Mouse (Mus musculus): ENCODE data around the gene Ptk6. TPM values are rescaled to one million over a fixed set of nuclear protein-coding genes. Genes with fewer than 3 reads are reported as not detected.

The Ptk6 gene
- total and polyA plus RNA-seq, 3 experiments: 0.05 to 0.17 (median 0.09) TPM

DNA sequence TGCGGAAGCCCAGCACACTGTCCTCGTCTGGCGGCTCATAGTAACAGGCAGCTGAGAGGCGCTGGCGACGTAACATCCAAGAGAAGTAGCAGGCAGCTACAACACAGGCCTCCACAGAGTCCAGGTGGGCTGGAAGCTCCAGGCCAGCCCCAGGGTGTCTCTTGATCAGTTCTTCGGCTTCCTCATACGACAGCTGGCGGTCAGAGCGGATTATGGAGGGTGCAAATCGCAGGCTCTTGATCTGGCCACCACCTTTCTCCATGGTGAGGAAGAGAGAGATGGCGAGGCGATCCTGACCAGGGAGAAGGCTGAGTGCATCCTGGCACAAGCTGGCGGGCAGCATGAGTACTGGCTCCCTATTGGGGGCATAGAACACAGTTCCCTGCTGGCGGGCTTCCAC lies 30.9 kb upstream of the Ptk6 start:
- Histone ChIP-seq H3K4me3 (replicated peaks in 1 of 3; ENCODE audit: low read depth in 2 of 3, low read length in 2 of 3, poor library complexity in 1 of 3) (no peak overlapping the region), H3K36me3 (replicated peaks in 1 of 2; ENCODE audit: control insufficient read depth in 1 of 2, insufficient read depth in 1 of 2, low read length in 1 of 2) (peaks cover 95 to 100% of the 10 kb centered on the region in 2 experiments)

DNA sequence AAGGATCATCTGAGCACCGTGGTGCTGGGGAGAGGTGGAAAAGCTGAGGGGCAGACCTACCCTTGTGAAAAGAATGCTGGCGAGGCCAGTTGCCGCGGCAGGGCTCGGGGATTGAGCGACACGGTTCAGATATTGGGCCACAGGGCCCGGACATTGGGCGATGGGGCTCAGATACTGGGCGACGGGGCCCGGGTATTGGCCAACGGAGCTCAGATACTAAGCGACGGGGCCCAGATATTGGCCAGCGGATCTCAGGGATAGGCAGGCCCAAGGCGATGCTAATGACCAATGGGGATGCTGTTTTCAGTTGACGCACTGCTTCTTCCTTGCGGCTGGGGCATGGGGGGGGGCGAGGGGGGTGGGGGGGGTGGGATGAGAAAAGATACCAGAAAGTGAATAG lies 28.6 kb upstream of the Ptk6 start:
- peaks cover 96 to 100% of the 10 kb centered on the region in 2 experiments for H3K36me3 ChIP-seq (replicated peaks in 1 of 2; ENCODE audit: control insufficient read depth in 1 of 2, insufficient read depth in 1 of 2, low read length in 1 of 2)
- no peak overlapping the region for H3K27ac ChIP-seq (ENCODE audit: insufficient read depth, low read depth)
- no peaks in the 10 kb centered on the region for H3K79me2 ChIP-seq (replicated peaks; ENCODE audit: control insufficient read depth, extremely low read depth, insufficient read depth, poor library complexity, severe bottlenecking)
- dilution Hi-C loops (cut with MboI; ENCODE audit: extremely low pct_ligation_motif_present, extremely low pct_unique_long_range_greater_than_20kb, low sequenced_read_pairs): no loop called here
- no peaks in the 10 kb centered on the region for H3K4me1 ChIP-seq (ENCODE audit: control insufficient read depth in 1 of 2, insufficient read depth in 2 of 2)
- no peak for TF ChIP-seq SMC3 (IDR thresholded peaks at IDR 0.05; ENCODE audit: low read depth, low read length)
- no peaks in the 10 kb centered on the region for H3K27me3 ChIP-seq (replicated peaks)
- DNase-seq (ENCODE audit: extremely low read depth): no peak
- in situ Hi-C loops (cut with MboI; ENCODE audit: low pct_ligation_motif_present, low pct_unique_long_range_greater_than_20kb, low sequenced_read_pairs): loop anchor here (5.0 kb wide), 1 partner anchor 34 kb away; no protein-coding TSS in a partner anchor
- H3K9ac ChIP-seq (ENCODE audit: insufficient read depth, low read depth): no peak overlapping the region
- no peaks in the 10 kb centered on the region for H3K9me3 ChIP-seq (replicated peaks; ENCODE audit: low read length)
- H3K4me3 ChIP-seq (replicated peaks in 1 of 3; ENCODE audit: low read depth in 2 of 3, low read length in 2 of 3, poor library complexity in 1 of 3): no peak overlapping the region
- H3K4me2 ChIP-seq (ENCODE audit: insufficient read depth, low read depth, poor library complexity, severe bottlenecking): no peak overlapping the region

More for the DNA sequence above, 30.9 kb upstream of the Ptk6 start:
- Histone ChIP-seq H3K27ac (ENCODE audit: insufficient read depth, low read depth) (no peak overlapping the region), H3K4me2 (ENCODE audit: insufficient read depth, low read depth, poor library complexity, severe bottlenecking) (no peak overlapping the region), H3K9ac (ENCODE audit: insufficient read depth, low read depth) (no peak overlapping the region), H3K4me1 (ENCODE audit: control insufficient read depth in 1 of 2, insufficient read depth in 2 of 2) (peaks cover 7 to 14% of the 10 kb centered on the region in 2 experiments; a peak in 3 of 4 replicates), H3K79me2 (replicated peaks; ENCODE audit: control insufficient read depth, extremely low read depth, insufficient read depth, poor library complexity, severe bottlenecking) (no peaks in the 10 kb centered on the region), H3K27me3 (replicated peaks) (no peaks in the 10 kb centered on the region), H3K9me3 (replicated peaks; ENCODE audit: low read length) (no peaks in the 10 kb centered on the region)
- no peak for DNase-seq (ENCODE audit: extremely low read depth)
- in situ Hi-C loops (cut with MboI; ENCODE audit: low pct_ligation_motif_present, low pct_unique_long_range_greater_than_20kb, low sequenced_read_pairs): loop anchor here (5.0 kb wide), 1 partner anchor 36 kb away; no protein-coding TSS in a partner anchor
- dilution Hi-C loops (cut with MboI; ENCODE audit: extremely low pct_ligation_motif_present, extremely low pct_unique_long_range_greater_than_20kb, low sequenced_read_pairs): no loop called here
- no peak for TF ChIP-seq SMC3 (IDR thresholded peaks at IDR 0.05; ENCODE audit: low read depth, low read length)
- TF ChIP-seq JUND (conservative IDR thresholded peaks at IDR 0.05; ENCODE audit: low read depth, low read length): no peak
- no peak for TF ChIP-seq MXI1 (IDR thresholded peaks at IDR 0.05; ENCODE audit: low read depth, low read length)
- no peak for TF ChIP-seq POLR2AphosphoS2 (IDR thresholded peaks at IDR 0.05; ENCODE audit: low read depth, low read length)
- TF ChIP-seq E2F4 (IDR thresholded peaks at IDR 0.05; ENCODE audit: insufficient replicate concordance, low read depth, low read length): no peak
- TF ChIP-seq HCFC1 (IDR thresholded peaks at IDR 0.05; ENCODE audit: low read depth, low read length): no peak

DNA sequence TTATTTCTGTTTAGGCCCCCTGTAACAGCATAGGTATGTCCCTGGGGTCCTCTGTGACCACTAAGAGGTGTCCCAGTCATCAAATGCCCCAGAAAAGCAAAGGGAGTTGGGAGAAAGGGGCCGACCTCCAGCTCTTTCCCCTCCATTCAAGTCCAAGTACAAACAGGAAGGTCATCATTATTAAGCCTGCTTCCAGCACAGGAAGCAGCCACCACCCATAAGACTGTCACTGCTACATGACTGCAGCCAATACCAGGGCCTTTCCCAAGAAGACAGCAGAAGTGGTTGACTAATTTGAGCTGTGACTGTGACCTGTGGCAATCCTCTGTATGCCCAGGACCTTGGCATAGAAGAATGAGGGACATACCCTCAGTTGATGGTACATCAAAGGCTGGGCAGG lies 25.7 kb upstream of the Ptk6 start:
- in situ Hi-C loops (cut with MboI; ENCODE audit: low pct_ligation_motif_present, low pct_unique_long_range_greater_than_20kb, low sequenced_read_pairs): no loop called here
- H3K9ac ChIP-seq (ENCODE audit: insufficient read depth, low read depth): no peak overlapping the region

More for the DNA sequence above, 25.7 kb upstream of the Ptk6 start:
- no peak for TF ChIP-seq CTCF (conservative IDR thresholded peaks at IDR 0.05 in 1 of 2, IDR thresholded peaks at IDR 0.05 in 1 of 2; ENCODE audit: low read depth in 2 of 2, low read length in 2 of 2)
- TF ChIP-seq MAFK (IDR thresholded peaks at IDR 0.05; ENCODE audit: insufficient replicate concordance, low read length): no peak
- TF ChIP-seq BHLHE40 (IDR thresholded peaks at IDR 0.05; ENCODE audit: low read depth, low read length): no peak
- no peak for TF ChIP-seq MEF2A (IDR thresholded peaks at IDR 0.05; ENCODE audit: borderline replicate concordance, low read depth, low read length)
- no peak for TF ChIP-seq NELFE (IDR thresholded peaks at IDR 0.05; ENCODE audit: low read depth, low read length)
- TF ChIP-seq ETS1 (conservative IDR thresholded peaks at IDR 0.05; ENCODE audit: low read depth, low read length): no peak
- no peak for TF ChIP-seq HCFC1 (IDR thresholded peaks at IDR 0.05; ENCODE audit: low read depth, low read length)
- TF ChIP-seq NRF1 (IDR thresholded peaks at IDR 0.05; ENCODE audit: low read depth, low read length): no peak
- no peak for TF ChIP-seq E2F4 (IDR thresholded peaks at IDR 0.05; ENCODE audit: insufficient replicate concordance, low read depth, low read length)
- TF ChIP-seq CHD2 (IDR thresholded peaks at IDR 0.05; ENCODE audit: low read length): no peak
- TF ChIP-seq IRF4 (IDR thresholded peaks at IDR 0.05; ENCODE audit: low read depth, low read length): no peak
- no peak for TF ChIP-seq ZKSCAN1 (IDR thresholded peaks at IDR 0.05; ENCODE audit: borderline replicate concordance, low read depth, low read length)
- TF ChIP-seq SMC3 (IDR thresholded peaks at IDR 0.05; ENCODE audit: low read depth, low read length): no peak
- TF ChIP-seq MYC (IDR thresholded peaks at IDR 0.05; ENCODE audit: low read depth, low read length): no peak
- no peak for TF ChIP-seq MAZ (IDR thresholded peaks at IDR 0.05; ENCODE audit: low read depth, low read length)
- no peak for TF ChIP-seq EP300 (IDR thresholded peaks at IDR 0.05; ENCODE audit: low read length)
- TF ChIP-seq PAX5 (IDR thresholded peaks at IDR 0.05; ENCODE audit: low read length): no peak
- Histone ChIP-seq H3K4me1 (ENCODE audit: control insufficient read depth in 1 of 2, insufficient read depth in 2 of 2) (no peaks in the 10 kb centered on the region), H3K36me3 (replicated peaks in 1 of 2; ENCODE audit: control insufficient read depth in 1 of 2, insufficient read depth in 1 of 2, low read length in 1 of 2) (peaks cover 70 to 89% of the 10 kb centered on the region in 2 experiments), H3K27me3 (replicated peaks) (no peaks in the 10 kb centered on the region), H3K9me3 (replicated peaks; ENCODE audit: low read length) (no peaks in the 10 kb centered on the region), H3K27ac (ENCODE audit: insufficient read depth, low read depth) (no peak overlapping the region), H3K4me2 (ENCODE audit: insufficient read depth, low read depth, poor library complexity, severe bottlenecking) (no peak overlapping the region), H3K4me3 (replicated peaks in 1 of 3; ENCODE audit: low read depth in 2 of 3, low read length in 2 of 3, poor library complexity in 1 of 3) (no peak overlapping the region), H3K79me2 (replicated peaks; ENCODE audit: control insufficient read depth, extremely low read depth, insufficient read depth, poor library complexity, severe bottlenecking) (no peaks in the 10 kb centered on the region)
- no peak for DNase-seq (ENCODE audit: extremely low read depth)
- dilution Hi-C loops (cut with MboI; ENCODE audit: extremely low pct_ligation_motif_present, extremely low pct_unique_long_range_greater_than_20kb, low sequenced_read_pairs): no loop called here

Measured in CH12.LX (cell line).